Mouse (Mus musculus): ENCODE measurements around the gene Cdk14.

Gene Cdk14

GRCm38 (mm10) chr5:4786816-4787215, 633.3 kb downstream of the Cdk14 start:
- DNase-seq (ENCODE audit: low spot score) = no peak

- no peak for DNase-seq (ENCODE audit: low spot score)
Measured at GRCm38 (mm10) chr5:4778274-4778673, 641.8 kb downstream of the Cdk14 start.

- DNase-seq (ENCODE audit: low spot score) = no peak
Measured at GRCm38 (mm10) chr5:4776495-4776894, 643.6 kb downstream of the Cdk14 start.

- no peak for DNase-seq (ENCODE audit: low spot score)
Measured at GRCm38 (mm10) chr5:4773090-4773772, 646.9 kb downstream of the Cdk14 start.

- DNase-seq (ENCODE audit: low spot score) = no peak
Measured at GRCm38 (mm10) chr5:4770609-4771008, 649.5 kb downstream of the Cdk14 start.

- DNase-seq (ENCODE audit: low spot score) = no peak
Measured at GRCm38 (mm10) chr5:4767896-4768295, 652.2 kb downstream of the Cdk14 start.

- DNase-seq (ENCODE audit: low spot score) = no peak
Measured at GRCm38 (mm10) chr5:4766719-4767118, 653.4 kb downstream of the Cdk14 start.

GRCm38 (mm10) chr5:4761891-4762290, 658.2 kb downstream of the Cdk14 start:
- no peak for DNase-seq (ENCODE audit: low spot score)

GRCm38 (mm10) chr5:4758331-4759080, 661.6 kb downstream of the Cdk14 start:
- no peak for DNase-seq (ENCODE audit: low spot score)

- peak; percentile 86 for DNase-seq (ENCODE audit: low spot score)
Measured at GRCm38 (mm10) chr5:4757902-4758301, 662.2 kb downstream of the Cdk14 start, which contains the start of gene Fzd1. Gene Fzd1, minus strand, starts transcription at chr5:4758035.

- peak; percentile 54 for DNase-seq (ENCODE audit: low spot score)
Measured at GRCm38 (mm10) chr5:4756871-4757711, 663.0 kb downstream of the Cdk14 start.

- DNase-seq (ENCODE audit: low spot score) = peak; percentile 18
Measured at GRCm38 (mm10) chr5:4756001-4756681, 664.0 kb downstream of the Cdk14 start.

- no peak for DNase-seq (ENCODE audit: low spot score)
Measured at GRCm38 (mm10) chr5:4755326-4755725, 664.8 kb downstream of the Cdk14 start.

GRCm38 (mm10) chr5:4754701-4755281, 665.3 kb downstream of the Cdk14 start:
- DNase-seq (ENCODE audit: low spot score) = no peak
